Mouse (Mus musculus): Measurements from ENCODE around the gene AC161166.1. TPM values are rescaled to one million over a fixed set of nuclear protein-coding genes. Genes with fewer than 3 reads are reported as not detected.

AC161166.1 gene
- total RNA-seq (2014; fragmentation: Nextera tagmentation) (not detected in 2 replicates), total RNA-seq (2017) (0.22 TPM in 1 of 2 replicates, not detected in the other), polyA plus RNA-seq (2012) (not detected in 2 replicates)

DNA sequence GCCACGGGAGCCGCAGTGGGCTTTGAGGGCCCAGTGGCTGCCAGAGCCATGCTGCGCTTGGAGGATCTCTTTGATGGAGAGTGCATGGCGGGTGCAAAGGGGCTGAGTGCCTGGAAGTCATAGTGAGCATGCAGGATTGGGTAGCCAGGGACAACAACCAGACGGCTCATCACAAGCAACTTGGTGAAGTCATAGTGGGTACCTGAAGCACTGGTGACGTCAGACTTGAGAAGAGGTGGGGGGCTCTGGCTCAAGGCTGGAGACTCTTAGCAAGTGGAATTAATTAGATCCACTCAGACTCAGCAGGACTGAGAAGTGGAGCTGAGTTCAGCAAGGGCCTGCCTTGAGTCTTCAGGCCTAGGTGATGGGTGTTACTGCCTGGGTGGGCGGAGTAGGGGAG, at the start of gene AC161166.1:
Gene AC161166.1, minus strand, starts transcription at position 101 of the 400 bp plus-strand sequence.
- Histone ChIP-seq H3K4me3 (ENCODE audit: low read depth, low read length) (no peak within 1 kb of the TSS), H3K4me1 (ENCODE audit: insufficient read depth, low read depth, low read length) (peaks cover 12% of the 10 kb centered on the region), H3K9me3 (replicated peaks) (no peaks in the 10 kb centered on the region), H3K27me3 (ENCODE audit: insufficient read depth, low read length) (no peaks in the 10 kb centered on the region), H3K36me3 (replicated peaks) (peaks cover 47% of the 10 kb centered on the region)
- ATAC-seq (ENCODE audit: extremely low read depth, insufficient number of reproducible peaks, low FRiP score, poor library complexity, severe bottlenecking): no peak
- no peak for DNase-seq (ENCODE audit: low spot score)
- TF ChIP-seq GATA2 (IDR thresholded peaks at IDR 0.05; ENCODE audit: borderline replicate concordance, low read depth, low read length) (no peak), TAL1 (conservative IDR thresholded peaks at IDR 0.05; ENCODE audit: low read depth, low read length) (no peak), GATA1 (IDR thresholded peaks at IDR 0.05; ENCODE audit: borderline replicate concordance, low read length) (no peak), CTCF (IDR thresholded peaks at IDR 0.05; ENCODE audit: low read depth, low read length) (no peak), POLR2AphosphoS5 (IDR thresholded peaks at IDR 0.05; ENCODE audit: insufficient replicate concordance, low read depth, low read length) (no peak)

DNA sequence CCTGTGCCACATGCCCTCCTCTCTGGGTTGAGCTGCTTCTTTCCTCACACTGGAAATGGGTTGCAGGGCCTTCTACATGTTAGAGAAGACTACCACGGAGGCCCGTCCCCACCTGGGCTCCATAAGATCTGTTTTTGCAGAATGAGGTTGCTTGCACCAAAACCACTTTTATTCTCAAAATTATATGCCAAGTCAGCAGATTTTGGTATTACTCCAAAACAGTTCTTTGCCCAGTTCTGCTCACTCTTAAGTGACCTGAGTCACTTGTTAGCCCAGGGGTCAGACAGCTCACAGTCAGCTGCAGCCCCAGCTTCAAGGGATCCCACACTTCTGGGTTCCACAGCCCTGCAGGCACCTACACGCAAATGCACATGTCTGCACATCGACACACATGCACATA, 49.2 kb upstream of the AC161166.1 start:
- DNase-seq (ENCODE audit: low spot score): no peak
- Histone ChIP-seq H3K4me3 (ENCODE audit: low read depth, low read length) (no peak overlapping the region), H3K36me3 (replicated peaks) (peaks cover 96% of the 10 kb centered on the region), H3K27me3 (ENCODE audit: insufficient read depth, low read length) (no peaks in the 10 kb centered on the region), H3K4me1 (ENCODE audit: insufficient read depth, low read depth, low read length) (peaks cover 10% of the 10 kb centered on the region; the same call in 1 of the 2 replicates), H3K9me3 (replicated peaks) (no peaks in the 10 kb centered on the region)
- no peak for TF ChIP-seq CTCF (IDR thresholded peaks at IDR 0.05; ENCODE audit: low read depth, low read length)
- TF ChIP-seq GATA2 (IDR thresholded peaks at IDR 0.05; ENCODE audit: borderline replicate concordance, low read depth, low read length): no peak
- TF ChIP-seq TAL1 (conservative IDR thresholded peaks at IDR 0.05; ENCODE audit: low read depth, low read length): no peak
- no peak for TF ChIP-seq GATA1 (IDR thresholded peaks at IDR 0.05; ENCODE audit: borderline replicate concordance, low read length)
- no peak for TF ChIP-seq POLR2AphosphoS5 (IDR thresholded peaks at IDR 0.05; ENCODE audit: insufficient replicate concordance, low read depth, low read length)
- ATAC-seq (ENCODE audit: extremely low read depth, insufficient number of reproducible peaks, low FRiP score, poor library complexity, severe bottlenecking): no peak

DNA sequence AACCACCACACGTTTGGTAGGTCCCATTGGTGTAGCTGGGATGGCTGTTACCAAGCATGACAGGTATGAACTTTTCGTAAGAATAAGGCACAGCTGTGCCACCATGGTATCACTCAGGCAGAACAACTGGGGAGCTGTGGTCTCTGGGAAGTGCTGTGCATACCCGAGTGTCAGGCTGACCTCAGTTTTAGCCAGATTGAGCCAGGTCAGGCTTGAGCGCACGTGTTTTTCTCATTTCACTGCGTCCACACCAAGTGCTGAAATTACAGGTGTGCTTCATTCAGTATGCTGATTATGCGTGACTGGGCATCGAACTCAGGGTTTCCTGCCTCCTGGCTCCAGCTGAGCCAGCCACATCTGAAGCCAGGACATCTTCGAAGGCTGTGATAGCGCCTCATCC, 43.5 kb upstream of the AC161166.1 start:
- DNase-seq (ENCODE audit: low spot score): no peak
- Histone ChIP-seq H3K27me3 (ENCODE audit: insufficient read depth, low read length) (no peaks in the 10 kb centered on the region), H3K9me3 (replicated peaks) (no peaks in the 10 kb centered on the region), H3K36me3 (replicated peaks) (peaks cover 95% of the 10 kb centered on the region), H3K4me3 (ENCODE audit: low read depth, low read length) (no peak overlapping the region), H3K4me1 (ENCODE audit: insufficient read depth, low read depth, low read length) (peaks cover 15% of the 10 kb centered on the region; the same call in 1 of the 2 replicates)
- TF ChIP-seq GATA2 (IDR thresholded peaks at IDR 0.05; ENCODE audit: borderline replicate concordance, low read depth, low read length) (no peak), TAL1 (conservative IDR thresholded peaks at IDR 0.05; ENCODE audit: low read depth, low read length) (no peak), GATA1 (IDR thresholded peaks at IDR 0.05; ENCODE audit: borderline replicate concordance, low read length) (no peak), POLR2AphosphoS5 (IDR thresholded peaks at IDR 0.05; ENCODE audit: insufficient replicate concordance, low read depth, low read length) (no peak), CTCF (IDR thresholded peaks at IDR 0.05; ENCODE audit: low read depth, low read length) (no peak)
- no peak for ATAC-seq (ENCODE audit: extremely low read depth, insufficient number of reproducible peaks, low FRiP score, poor library complexity, severe bottlenecking)

DNA sequence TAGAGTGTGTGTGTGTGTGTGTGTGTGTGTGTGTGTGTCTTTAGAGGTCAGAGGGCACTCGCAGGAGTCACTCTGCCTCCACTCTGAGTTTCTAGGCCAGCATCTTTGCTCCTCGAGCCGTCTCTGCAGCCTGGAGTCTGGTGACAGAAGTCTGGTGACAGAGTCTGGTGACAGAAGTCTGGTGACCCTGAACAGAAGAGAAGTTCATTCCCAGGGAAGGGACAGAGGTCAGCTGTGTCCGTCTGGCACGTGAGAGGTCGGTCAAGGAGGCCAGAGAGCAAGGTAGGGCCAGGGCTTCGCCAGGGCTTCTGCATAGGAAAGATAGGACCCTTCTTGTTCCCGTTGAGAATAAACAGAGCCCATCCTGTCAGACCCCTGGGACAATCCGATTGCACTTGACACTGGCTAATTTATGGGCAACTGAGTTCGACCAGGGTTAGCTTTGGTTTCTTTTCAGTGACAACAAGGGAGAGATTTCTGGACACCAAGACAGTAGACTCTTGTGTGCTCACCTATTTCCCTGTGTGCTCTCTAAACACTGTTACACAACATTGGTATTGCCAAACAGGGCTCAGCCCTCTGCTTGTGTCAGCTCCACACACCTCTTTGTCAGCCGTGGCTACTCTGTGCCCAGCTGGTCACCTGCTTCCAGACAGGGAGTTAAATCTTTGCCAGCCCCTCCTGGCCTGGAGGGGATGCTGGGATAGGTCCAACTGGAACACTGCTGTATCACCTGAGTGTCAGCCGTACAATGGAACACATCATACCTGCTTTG, 39.9 kb upstream of the AC161166.1 start:
- DNase-seq (ENCODE audit: low spot score): no peak
- Histone ChIP-seq H3K27me3 (ENCODE audit: insufficient read depth, low read length) (no peaks in the 10 kb centered on the region), H3K36me3 (replicated peaks) (peaks cover 91% of the 10 kb centered on the region), H3K9me3 (replicated peaks) (no peaks in the 10 kb centered on the region), H3K4me3 (ENCODE audit: low read depth, low read length) (no peak overlapping the region), H3K4me1 (ENCODE audit: insufficient read depth, low read depth, low read length) (peaks cover 25% of the 10 kb centered on the region)
- TF ChIP-seq GATA2 (IDR thresholded peaks at IDR 0.05; ENCODE audit: borderline replicate concordance, low read depth, low read length): no peak
- TF ChIP-seq POLR2AphosphoS5 (IDR thresholded peaks at IDR 0.05; ENCODE audit: insufficient replicate concordance, low read depth, low read length): no peak
- TF ChIP-seq TAL1 (conservative IDR thresholded peaks at IDR 0.05; ENCODE audit: low read depth, low read length): no peak
- no peak for TF ChIP-seq GATA1 (IDR thresholded peaks at IDR 0.05; ENCODE audit: borderline replicate concordance, low read length)
- TF ChIP-seq CTCF (IDR thresholded peaks at IDR 0.05; ENCODE audit: low read depth, low read length): no peak
- no peak for ATAC-seq (ENCODE audit: extremely low read depth, insufficient number of reproducible peaks, low FRiP score, poor library complexity, severe bottlenecking)

DNA sequence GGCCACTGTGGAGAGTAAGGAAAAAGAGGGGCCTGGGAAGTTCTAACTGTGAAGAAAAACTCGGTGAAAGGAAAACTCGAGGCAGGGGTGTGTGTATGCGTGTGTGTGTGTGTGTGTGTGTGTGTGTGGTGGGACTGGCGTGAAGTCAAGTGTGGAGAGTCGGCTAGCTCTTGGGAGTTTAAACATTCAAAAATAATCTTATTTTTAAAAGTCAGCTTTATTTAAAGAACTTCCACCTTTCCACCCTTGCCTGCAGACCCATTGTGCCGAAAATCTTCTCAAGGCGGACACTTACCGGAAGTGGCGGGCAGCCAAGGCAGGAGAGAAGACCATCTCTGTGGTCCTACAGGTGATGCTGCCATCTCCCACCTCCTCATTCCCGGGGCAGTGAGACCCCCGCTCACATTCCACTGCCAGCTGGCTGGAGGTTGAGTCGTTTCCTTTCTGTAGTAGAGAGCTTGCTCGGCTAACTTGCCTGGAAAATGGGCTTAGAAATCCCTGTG, 35.3 kb upstream of the AC161166.1 start:
- H3K9me3 ChIP-seq (replicated peaks): peaks cover 4% of the 10 kb centered on the region; the same call in 1 of the 2 replicates
- DNase-seq (ENCODE audit: low spot score): no peak
- peaks cover 36% of the 10 kb centered on the region for H3K4me1 ChIP-seq (ENCODE audit: insufficient read depth, low read depth, low read length)
- TF ChIP-seq GATA2 (IDR thresholded peaks at IDR 0.05; ENCODE audit: borderline replicate concordance, low read depth, low read length) (no peak), POLR2AphosphoS5 (IDR thresholded peaks at IDR 0.05; ENCODE audit: insufficient replicate concordance, low read depth, low read length) (no peak), GATA1 (IDR thresholded peaks at IDR 0.05; ENCODE audit: borderline replicate concordance, low read length) (no peak), CTCF (IDR thresholded peaks at IDR 0.05; ENCODE audit: low read depth, low read length) (no peak), TAL1 (conservative IDR thresholded peaks at IDR 0.05; ENCODE audit: low read depth, low read length) (no peak)
- peak overlapping the region; percentile 87 for H3K4me3 ChIP-seq (ENCODE audit: low read depth, low read length)
- H3K27me3 ChIP-seq (ENCODE audit: insufficient read depth, low read length): 0 out of 2 replicates have a peak, but pooled peaks cover 2% of the 10 kb centered on the region
- ATAC-seq (ENCODE audit: extremely low read depth, insufficient number of reproducible peaks, low FRiP score, poor library complexity, severe bottlenecking): no peak
- H3K36me3 ChIP-seq (replicated peaks): peaks cover 50% of the 10 kb centered on the region

Data from G1E (cell line).